Mouse (Mus musculus) hindbrain, postnatal 0 days (tissue): ENCODE measurements at regions not wholly inside any gene's neighbourhood (a gene's known extent, or its start where the extent isn't known, plus 50 kb on each side); places are given as distances from the start of the nearest gene placed in this dataset.

Source experiments
- ATAC-seq: fragments of 200-750 bp; cut with Nextera tagmentation; 2 replicates; pipeline ENCODE4 v1.8.0; 2017; ENCODE audit warnings: mild to moderate bottlenecking, moderate TSS enrichment, moderate library complexity
- DNase-seq: peaks from one replicate; pipeline ENCODE4 v3.0.0-alpha.2; 2015; ENCODE audit warnings: low spot score
- H3K27ac ChIP-seq: fragments of 300-500 bp; sonication (generic); 2 replicates; pipeline ENCODE4 v1.5.1; 2014; ENCODE audit warnings: mild to moderate bottlenecking
- H3K27me3 ChIP-seq: fragments of 300-500 bp; sonication (generic); 2 replicates; pipeline ENCODE4 v1.6.1; 2014; ENCODE audit warnings: low read length, mixed read lengths; ENCODE audit not compliant: insufficient read depth
- H3K36me3 ChIP-seq: fragments of 300-500 bp; sonication (generic); 2 replicates; pipeline ENCODE4 v1.6.1; 2014; ENCODE audit warnings: low read length, mixed read lengths; ENCODE audit not compliant: insufficient read depth
- H3K4me1 ChIP-seq: fragments of 300-500 bp; sonication (generic); 2 replicates; pipeline ENCODE4 v1.6.1; 2014; ENCODE audit warnings: antibody characterized with exemption, low read length, mixed read lengths; ENCODE audit not compliant: insufficient read depth
- H3K4me2 ChIP-seq: fragments of 300-500 bp; sonication (generic); 2 replicates; pipeline ENCODE4 v1.6.1; 2014; ENCODE audit warnings: low read depth, mild to moderate bottlenecking, low read length, moderate library complexity, mixed read lengths
- H3K4me3 ChIP-seq: fragments of 300-500 bp; sonication (generic); 2 replicates; pipeline ENCODE4 v1.5.1; 2014; ENCODE audit warnings: low read length
- H3K9ac ChIP-seq: fragments of 300-500 bp; sonication (generic); replicated peaks from 2 replicates; pipeline ENCODE4 v1.6.1; 2014; ENCODE audit warnings: mild to moderate bottlenecking, low read length, moderate library complexity, mixed read lengths
- H3K9me3 ChIP-seq: fragments of 300-500 bp; sonication (generic); 2 replicates; pipeline ENCODE4 v1.6.1; 2016; ENCODE audit warnings: low read length, mixed read lengths
- CTCF ChIP-seq: IDR thresholded peaks from 2 replicates; pipeline ENCODE4 v1.5.1; 2016; ENCODE audit warnings: antibody characterized with exemption, control low read depth, low read depth
- WGBS: fragments of 180-500 bp; shearing (Covaris S2); extraction: QIAGEN DNeasy Blood & Tissue Kit; methylation state at CpG from one replicate; pipeline ENCODE4 v1.1.7; 2014; 5-methylcytosine and 5-hydroxymethylcytosine counted together

DNA sequence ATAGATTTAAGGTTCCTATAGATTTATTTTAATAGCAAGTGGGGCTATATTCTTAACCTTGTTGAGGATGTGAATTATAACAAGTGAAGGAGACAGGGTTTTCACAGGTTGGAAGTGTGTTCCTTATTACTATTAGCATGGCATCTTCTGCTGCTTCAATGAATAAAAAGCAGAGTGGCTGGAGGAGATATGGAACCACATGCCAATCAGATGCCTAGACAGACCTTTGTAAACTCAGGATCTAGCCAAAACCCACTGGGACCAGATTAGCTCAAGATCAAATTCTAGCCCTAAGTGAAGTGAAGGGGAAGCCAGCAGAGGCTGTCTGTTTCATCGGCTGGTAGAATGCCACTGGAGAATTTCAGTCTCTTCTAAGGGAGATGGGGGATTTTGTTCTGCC lies 77.8 kb upstream of the Bmp2 start:
- no peak overlapping the region for H3K4me2 ChIP-seq
- H3K4me1 ChIP-seq: no peaks in the 10 kb centered on the region
- 65% methylated on average over 1 of the region's 1 CpGs for WGBS
- DNase-seq (no peak), ATAC-seq (no peak)
- no peaks in the 10 kb centered on the region for H3K36me3 ChIP-seq
- H3K27me3 ChIP-seq: no peaks in the 10 kb centered on the region
- no peak overlapping the region for H3K4me3 ChIP-seq
- H3K27ac ChIP-seq: no peak overlapping the region
- H3K9ac ChIP-seq: no peak overlapping the region
- no peak for TF ChIP-seq CTCF
- H3K9me3 ChIP-seq: no peaks in the 10 kb centered on the region

DNA sequence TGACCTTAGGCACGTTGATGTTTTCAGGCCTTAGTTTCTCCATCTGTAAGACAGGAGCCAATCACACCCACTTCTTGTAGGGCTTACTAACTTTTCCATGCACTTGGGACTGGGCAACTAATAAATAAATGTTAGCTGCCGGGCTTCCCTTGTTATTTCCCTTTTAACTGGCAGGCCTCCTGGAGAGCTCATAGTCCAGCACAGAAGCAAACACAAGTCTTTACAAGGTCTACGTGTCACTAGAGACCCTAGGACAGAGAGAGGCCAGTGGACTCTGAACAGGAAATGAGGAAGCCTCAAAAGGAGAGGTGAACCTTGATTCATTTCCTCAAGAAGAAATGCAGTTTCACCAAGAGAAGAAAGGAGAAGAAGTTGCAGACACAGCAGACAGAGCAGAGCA lies 71.1 kb upstream of the Bmp2 start:
- no peaks in the 10 kb centered on the region for H3K27me3 ChIP-seq
- H3K4me2 ChIP-seq: no peak overlapping the region
- no peak overlapping the region for H3K27ac ChIP-seq
- no peak overlapping the region for H3K9ac ChIP-seq
- no peak for DNase-seq
- H3K4me3 ChIP-seq: no peak overlapping the region
- no peaks in the 10 kb centered on the region for H3K4me1 ChIP-seq
- ATAC-seq: no peak
- H3K9me3 ChIP-seq: no peaks in the 10 kb centered on the region
- no peaks in the 10 kb centered on the region for H3K36me3 ChIP-seq
- WGBS: 80% methylated on average over 3 of the region's 3 CpGs
- no peak for TF ChIP-seq CTCF

DNA sequence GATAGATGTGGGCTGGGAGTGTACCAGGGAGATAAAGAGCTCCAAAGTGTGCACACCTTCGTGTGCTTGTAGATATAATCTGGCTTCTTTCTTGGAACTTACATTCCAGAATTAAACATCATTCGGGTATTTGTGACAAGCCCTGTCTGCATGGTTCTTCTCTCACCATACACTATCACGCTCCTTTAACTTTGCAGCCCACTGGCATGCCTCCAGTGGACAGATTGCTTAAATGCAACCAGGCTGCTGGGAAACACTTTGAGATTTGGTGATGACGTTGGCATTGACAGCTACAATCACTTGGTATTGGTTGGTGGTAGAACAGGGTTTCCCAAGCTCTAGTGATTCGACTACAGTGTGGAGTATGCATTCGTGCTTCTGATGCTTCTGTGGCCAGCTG lies 70.7 kb upstream of the Bmp2 start:
- H3K36me3 ChIP-seq: no peaks in the 10 kb centered on the region
- no peak overlapping the region for H3K4me2 ChIP-seq
- no peak for ATAC-seq
- no peaks in the 10 kb centered on the region for H3K27me3 ChIP-seq
- H3K27ac ChIP-seq: no peak overlapping the region
- no peak for DNase-seq
- H3K9me3 ChIP-seq: no peaks in the 10 kb centered on the region
- 88% methylated on average over 6 of the region's 6 CpGs for WGBS
- H3K4me3 ChIP-seq: no peak overlapping the region
- H3K9ac ChIP-seq: no peak overlapping the region
- TF ChIP-seq CTCF: no peak
- H3K4me1 ChIP-seq: no peaks in the 10 kb centered on the region

DNA sequence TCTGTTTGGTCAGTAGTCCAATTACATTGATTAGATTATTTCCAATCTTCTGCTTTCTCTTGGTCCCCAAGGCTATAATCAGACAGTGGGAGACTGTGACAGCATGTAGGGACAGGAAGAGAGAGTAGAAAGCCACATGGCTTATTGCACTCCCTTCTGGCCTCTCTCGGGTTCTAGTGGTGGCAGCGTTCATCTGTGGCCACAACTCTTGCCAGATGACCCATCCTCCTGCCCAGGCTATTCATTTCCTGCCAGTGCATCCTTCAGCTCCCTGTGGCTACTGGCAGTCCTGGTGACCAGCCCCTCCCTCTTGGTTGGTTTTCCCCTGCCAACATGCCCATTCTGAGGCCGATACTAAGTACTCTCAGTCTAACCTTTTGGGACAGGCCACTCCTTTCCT lies 70.2 kb upstream of the Bmp2 start:
- no peak for TF ChIP-seq CTCF
- Histone ChIP-seq H3K9me3 (no peaks in the 10 kb centered on the region), H3K27ac (no peak overlapping the region), H3K9ac (no peak overlapping the region), H3K36me3 (no peaks in the 10 kb centered on the region), H3K4me1 (no peaks in the 10 kb centered on the region), H3K4me3 (no peak overlapping the region), H3K4me2 (no peak overlapping the region), H3K27me3 (no peaks in the 10 kb centered on the region)
- 87% methylated on average over 3 of the region's 3 CpGs for WGBS
- DNase-seq (no peak), ATAC-seq (no peak)

DNA sequence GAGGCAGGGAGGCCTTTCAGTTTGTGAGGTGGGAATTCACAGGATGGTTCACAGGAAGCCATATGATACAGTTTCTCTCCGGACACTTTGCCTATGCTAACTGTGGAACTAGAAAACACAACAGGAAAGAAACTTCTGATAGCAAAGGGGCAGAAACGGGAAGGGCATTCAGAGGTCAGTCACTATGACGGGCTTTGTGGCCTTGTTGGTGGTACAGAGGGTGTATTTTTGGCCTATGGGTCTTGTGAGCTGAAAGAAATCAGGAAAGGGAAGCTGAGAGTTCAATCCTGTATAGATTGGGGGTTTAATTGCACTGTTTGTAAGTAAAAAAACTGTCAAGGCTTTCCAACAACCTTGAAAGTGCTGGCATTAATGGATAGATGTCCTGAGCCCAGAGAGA lies 56.5 kb upstream of the Bmp2 start:
- no peak overlapping the region for H3K4me2 ChIP-seq
- no peak overlapping the region for H3K27ac ChIP-seq
- H3K4me1 ChIP-seq: no peaks in the 10 kb centered on the region
- WGBS: 69% methylated on average over 3 of the region's 3 CpGs
- H3K27me3 ChIP-seq: no peaks in the 10 kb centered on the region
- ATAC-seq (no peak), DNase-seq (no peak)
- TF ChIP-seq CTCF: no peak
- H3K4me3 ChIP-seq: no peak overlapping the region
- no peaks in the 10 kb centered on the region for H3K9me3 ChIP-seq
- no peaks in the 10 kb centered on the region for H3K36me3 ChIP-seq
- no peak overlapping the region for H3K9ac ChIP-seq

DNA sequence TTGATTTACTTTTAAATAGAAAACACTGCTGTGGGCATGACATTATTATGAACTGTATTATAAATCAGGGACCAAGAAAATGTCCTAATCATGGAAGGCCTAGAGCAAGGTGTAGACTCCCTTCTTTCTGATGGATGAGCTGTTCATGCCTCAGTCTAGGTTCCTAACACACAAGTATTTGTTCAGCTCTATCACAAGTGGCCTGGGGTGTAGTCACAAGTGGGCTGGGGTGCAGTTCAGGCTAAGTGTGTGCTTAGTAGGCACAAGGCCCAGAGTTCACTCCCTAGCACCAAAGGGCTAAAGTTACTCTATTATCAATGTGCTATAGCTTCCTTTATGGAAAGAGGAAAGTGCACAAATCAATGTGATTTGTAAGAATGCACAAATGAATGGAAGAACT lies 55.6 kb upstream of the Bmp2 start:
- no peaks in the 10 kb centered on the region for H3K9me3 ChIP-seq
- H3K4me2 ChIP-seq: no peak overlapping the region
- DNase-seq: no peak
- no peak overlapping the region for H3K4me3 ChIP-seq
- H3K9ac ChIP-seq: no peak overlapping the region
- no peaks in the 10 kb centered on the region for H3K36me3 ChIP-seq
- no peak for ATAC-seq
- no peak for TF ChIP-seq CTCF
- no peaks in the 10 kb centered on the region for H3K4me1 ChIP-seq
- no peak overlapping the region for H3K27ac ChIP-seq
- no peaks in the 10 kb centered on the region for H3K27me3 ChIP-seq

DNA sequence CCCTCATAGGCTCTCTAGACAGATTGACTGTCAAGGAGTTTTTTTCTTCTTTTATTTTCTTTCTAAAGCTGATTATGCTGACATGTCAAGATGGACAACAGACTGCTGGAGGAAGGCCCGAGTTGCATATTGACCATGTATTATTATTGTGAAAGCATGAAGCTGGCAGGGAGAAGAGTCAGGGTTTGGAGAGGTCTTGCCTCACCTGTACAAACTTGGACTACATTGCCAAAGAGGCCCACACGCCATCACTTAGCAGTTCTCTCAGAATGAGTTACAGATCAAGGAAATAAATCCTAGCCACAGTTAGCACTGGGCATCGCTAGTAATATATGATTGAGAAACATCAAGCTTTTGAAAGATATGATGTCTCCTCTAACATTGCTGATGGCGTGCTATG lies 54.9 kb upstream of the Bmp2 start:
- Histone ChIP-seq H3K9ac (no peak overlapping the region), H3K4me2 (no peak overlapping the region), H3K27me3 (no peaks in the 10 kb centered on the region), H3K9me3 (no peaks in the 10 kb centered on the region), H3K4me3 (no peak overlapping the region), H3K27ac (no peak overlapping the region), H3K4me1 (no peaks in the 10 kb centered on the region), H3K36me3 (no peaks in the 10 kb centered on the region)
- DNase-seq: no peak
- ATAC-seq: no peak
- 85% methylated on average over 4 of the region's 4 CpGs for WGBS
- no peak for TF ChIP-seq CTCF
